Mouse (Mus musculus) right cerebral cortex, postnatal 36 days (tissue): ENCODE measurements around the gene Tbc1d2b.

Experiments
- DNase-seq, 2 experiments: peaks; one replicate each; pipeline ENCODE4 v3.0.0; 2022; ENCODE audit warnings: low spot score in 2 of 2, mixed read lengths in 1 of 2

Tbc1d2b gene

GRCm38 (mm10) chr9:90172528-90173321, 97.9 kb downstream of the Tbc1d2b start:
- no peak for DNase-seq

GRCm38 (mm10) chr9:90171421-90171820, 99.2 kb downstream of the Tbc1d2b start:
- no peak for DNase-seq

GRCm38 (mm10) chr9:90169965-90170364, 100.6 kb downstream of the Tbc1d2b start:
- DNase-seq: no peak

- DNase-seq: no peak
Measured at GRCm38 (mm10) chr9:90166615-90167014, 104.0 kb downstream of the Tbc1d2b start.

GRCm38 (mm10) chr9:90165590-90165989, 105.0 kb downstream of the Tbc1d2b start:
- DNase-seq: no peak

- no peak for DNase-seq
Measured at GRCm38 (mm10) chr9:90164670-90165453, 105.7 kb downstream of the Tbc1d2b start.

GRCm38 (mm10) chr9:90163749-90164095, 106.9 kb downstream of the Tbc1d2b start:
- no peak for DNase-seq

- DNase-seq: no peak
Measured at GRCm38 (mm10) chr9:90162926-90163748, 107.5 kb downstream of the Tbc1d2b start, which contains the start of gene Adamts7. Gene Adamts7 (plus strand): TSS chr9:90163069.

- DNase-seq: no peak
Measured at GRCm38 (mm10) chr9:90162243-90162925, 108.2 kb downstream of the Tbc1d2b start.
